Mouse (Mus musculus) heart, embryonic 11.5 days (tissue): ENCODE measurements at regions not wholly inside any gene's neighbourhood (a gene's known extent, or its start where the extent isn't known, plus 50 kb on each side); places are given as distances from the start of the nearest gene placed in this dataset.

Experiments
- ATAC-seq: fragments of 200-750 bp; cut with Nextera tagmentation; replicated peaks from 2 replicates; pipeline ENCODE4 v1.8.0; 2017; ENCODE audit warnings: moderate library complexity; ENCODE audit not compliant: insufficient number of reproducible peaks, low FRiP score, low TSS enrichment
- H3K27ac ChIP-seq: fragments of 300-500 bp; sonication (generic); 2 replicates; pipeline ENCODE4 v1.5.1; 2014; ENCODE audit warnings: mild to moderate bottlenecking, low read depth, low read length
- H3K27me3 ChIP-seq: fragments of 300-500 bp; sonication (generic); 2 replicates; pipeline ENCODE4 v1.6.1; 2014; ENCODE audit warnings: mild to moderate bottlenecking, low read length, mixed read lengths; ENCODE audit not compliant: control insufficient read depth, insufficient read depth
- H3K36me3 ChIP-seq: fragments of 300-500 bp; sonication (generic); 2 replicates; pipeline ENCODE4 v1.6.1; 2014; ENCODE audit warnings: mild to moderate bottlenecking, low read length, moderate library complexity, mixed read lengths; ENCODE audit not compliant: control insufficient read depth, insufficient read depth
- H3K4me1 ChIP-seq: fragments of 300-500 bp; sonication (generic); 2 replicates; pipeline ENCODE4 v1.6.1; 2014; ENCODE audit warnings: low read length; ENCODE audit not compliant: control insufficient read depth, insufficient read depth
- H3K4me2 ChIP-seq: fragments of 300-500 bp; sonication (generic); 2 replicates; pipeline ENCODE4 v1.6.1; 2014; ENCODE audit warnings: mild to moderate bottlenecking, moderate library complexity
- H3K4me3 ChIP-seq: fragments of 300-500 bp; sonication (generic); 2 replicates; pipeline ENCODE4 v1.5.1; 2014; ENCODE audit warnings: low read depth, low read length
- H3K9ac ChIP-seq: fragments of 300-500 bp; sonication (generic); 2 replicates; pipeline ENCODE4 v1.6.1; 2014; ENCODE audit warnings: mild to moderate bottlenecking, low read depth, low read length, moderate library complexity
- H3K9me3 ChIP-seq: fragments of 300-500 bp; sonication (generic); replicated peaks from 2 replicates; pipeline ENCODE4 v1.6.1; 2016; ENCODE audit warnings: low read length; ENCODE audit not compliant: control insufficient read depth
- whole genome bisulfite sequencing: fragments of 180-500 bp; shearing (Covaris S2); extraction: QIAGEN DNeasy Blood & Tissue Kit; methylation state at CpG from one replicate; pipeline ENCODE4 v1.1.7; 2014; ENCODE audit not compliant: insufficient replicate concordance; 5-methylcytosine and 5-hydroxymethylcytosine counted together

DNA sequence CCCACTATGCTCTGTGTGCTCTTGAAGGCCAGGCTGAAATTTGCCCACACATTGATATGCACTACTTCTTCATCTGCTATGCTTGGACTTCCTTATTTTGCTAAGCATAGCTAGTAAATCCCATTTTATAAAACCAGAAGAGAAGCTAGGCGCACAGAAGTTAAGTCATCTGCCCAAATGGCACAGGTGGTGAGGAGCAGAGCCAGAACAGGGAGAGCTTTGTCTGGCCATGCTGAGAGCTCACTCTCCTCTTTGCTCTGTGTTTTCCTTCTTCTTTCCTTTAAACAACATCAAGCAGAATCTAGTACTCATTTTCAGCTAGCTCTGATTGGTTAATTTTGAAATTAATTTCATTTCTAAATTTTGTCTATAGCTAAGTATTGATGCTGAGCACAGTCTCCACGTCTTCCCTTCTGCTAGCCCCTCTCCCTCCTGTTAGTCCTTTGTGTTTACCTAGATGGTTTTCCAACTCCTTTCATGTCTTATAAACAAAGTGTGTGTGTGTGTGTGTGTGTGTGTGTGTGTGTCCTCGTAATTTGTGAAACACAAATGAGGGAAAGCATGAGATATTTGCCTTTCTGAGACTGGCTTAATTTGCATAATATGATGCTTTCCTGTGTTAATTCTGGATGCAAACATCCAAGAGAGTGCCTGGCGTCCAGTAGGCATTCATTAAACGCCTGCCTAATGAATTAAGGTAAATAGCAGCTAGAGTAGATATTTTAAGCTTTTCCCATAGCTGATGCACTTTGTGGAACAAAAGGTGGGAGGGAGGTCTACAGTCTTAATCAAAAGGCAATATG lies 283.6 kb downstream of the Elavl2 start:
- H3K27ac ChIP-seq, result no peak overlapping the region
- H3K9ac ChIP-seq, result no peak overlapping the region
- no peak overlapping the region for H3K4me2 ChIP-seq
- no peaks in the 10 kb centered on the region for H3K9me3 ChIP-seq
- ATAC-seq, result no peak
- H3K27me3 ChIP-seq, result no peaks in the 10 kb centered on the region
- 76% methylated on average over 5 of the region's 5 CpGs for WGBS
- no peak overlapping the region for H3K4me3 ChIP-seq
- H3K36me3 ChIP-seq, result no peaks in the 10 kb centered on the region
- H3K4me1 ChIP-seq, result no peaks in the 10 kb centered on the region

DNA sequence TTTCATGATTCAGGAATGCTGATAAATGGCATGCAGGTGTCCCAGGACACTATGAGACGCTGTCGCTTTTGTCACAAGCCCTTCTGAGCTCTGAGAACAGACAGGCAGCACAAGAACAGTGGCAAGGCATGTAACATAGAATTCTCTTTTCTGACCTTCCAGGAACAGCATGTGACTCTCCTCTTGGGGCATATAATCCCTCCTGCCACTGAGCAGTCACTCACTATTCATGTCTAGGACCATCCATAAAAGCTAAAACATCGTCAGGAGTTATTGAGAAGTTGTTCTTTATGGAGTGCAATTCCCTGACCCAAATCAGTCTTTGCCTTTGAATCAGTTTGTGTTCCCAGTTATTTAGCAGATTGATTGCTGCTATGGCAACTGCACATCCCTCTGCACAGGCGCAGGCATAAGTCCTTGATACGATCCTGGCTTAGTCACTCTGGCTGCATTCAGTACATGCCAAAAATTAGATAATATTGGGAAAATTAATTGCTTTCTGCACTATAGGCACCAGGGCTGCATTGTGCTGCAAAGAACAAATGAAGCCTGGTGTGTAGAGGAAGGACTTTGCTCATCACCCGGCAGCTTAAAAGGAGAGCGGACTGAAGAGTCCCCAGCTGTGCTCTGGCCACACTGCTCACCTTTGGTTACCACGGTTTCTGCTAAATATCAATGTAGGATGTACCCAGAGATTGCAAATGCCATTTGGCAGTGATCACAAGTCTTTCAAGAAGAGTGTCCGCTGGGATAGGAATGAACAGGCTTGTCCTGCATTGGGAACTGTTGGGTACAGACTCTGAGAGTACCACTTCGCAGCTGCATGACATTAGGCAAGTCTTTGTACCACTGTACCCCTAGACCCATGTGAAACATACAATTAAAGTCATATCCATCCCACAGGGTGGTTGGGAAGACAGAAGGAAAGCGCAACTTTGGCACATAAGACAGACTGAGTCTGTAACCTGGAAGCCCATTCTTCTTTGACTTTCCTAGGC lies 288.6 kb downstream of the Elavl2 start:
- Histone ChIP-seq H3K27me3 (no peaks in the 10 kb centered on the region), H3K36me3 (no peaks in the 10 kb centered on the region), H3K4me1 (no peaks in the 10 kb centered on the region), H3K9ac (no peak overlapping the region), H3K27ac (no peak overlapping the region), H3K4me3 (no peak overlapping the region), H3K9me3 (no peaks in the 10 kb centered on the region), H3K4me2 (no peak overlapping the region)
- WGBS, result 80% methylated on average over 11 of the region's 11 CpGs
- no peak for ATAC-seq

DNA sequence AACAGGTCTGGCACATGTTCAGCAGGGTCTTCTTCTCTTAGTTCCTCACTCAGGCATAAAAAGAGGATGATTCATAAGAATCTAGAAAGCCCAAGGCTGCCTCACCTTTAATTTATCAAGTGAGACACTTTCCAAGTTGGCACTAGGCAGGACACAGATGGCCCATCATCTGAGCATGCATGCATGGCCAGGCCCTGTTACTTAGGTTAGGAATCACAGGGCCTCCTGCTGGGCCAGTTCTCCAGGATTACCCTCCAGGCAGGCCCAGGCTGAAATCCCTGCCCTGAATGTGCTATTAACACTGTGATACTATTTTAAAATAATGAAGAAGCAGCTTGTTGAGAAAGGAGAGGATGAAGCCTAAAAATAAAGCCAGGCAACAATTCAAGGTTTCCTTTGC lies 304.5 kb downstream of the Elavl2 start:
- no peak overlapping the region for H3K9ac ChIP-seq
- no peaks in the 10 kb centered on the region for H3K4me1 ChIP-seq
- H3K36me3 ChIP-seq, result no peaks in the 10 kb centered on the region
- no peak overlapping the region for H3K4me3 ChIP-seq
- ATAC-seq, result no peak
- no peaks in the 10 kb centered on the region for H3K27me3 ChIP-seq
- no peak overlapping the region for H3K4me2 ChIP-seq
- no peak overlapping the region for H3K27ac ChIP-seq
- H3K9me3 ChIP-seq, result no peaks in the 10 kb centered on the region

DNA sequence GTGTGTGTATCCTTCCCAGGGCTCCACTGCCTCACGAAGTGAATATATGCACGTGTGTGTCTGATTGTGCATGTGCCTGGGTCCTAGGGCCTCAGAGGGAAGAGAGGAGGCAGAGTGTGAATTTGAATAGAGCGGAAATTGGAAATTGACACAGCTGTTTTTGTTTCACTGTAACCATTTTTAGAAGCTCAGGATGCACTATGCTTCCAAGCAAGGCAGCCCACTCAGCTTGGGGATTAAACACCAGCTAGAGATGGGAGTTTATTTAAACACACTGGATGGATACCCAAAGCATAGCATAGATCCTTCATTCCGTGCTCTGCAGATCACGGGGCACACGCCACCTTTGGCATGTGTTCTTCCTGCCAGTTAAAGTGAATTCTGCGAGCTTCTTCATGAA lies 306.2 kb downstream of the Elavl2 start:
- Histone ChIP-seq H3K9ac (no peak overlapping the region), H3K36me3 (no peaks in the 10 kb centered on the region), H3K27ac (no peak overlapping the region), H3K27me3 (no peaks in the 10 kb centered on the region), H3K4me2 (no peak overlapping the region), H3K4me1 (no peaks in the 10 kb centered on the region), H3K4me3 (no peak overlapping the region), H3K9me3 (no peaks in the 10 kb centered on the region)
- no peak for ATAC-seq
- WGBS, result 87% methylated on average over 7 of the region's 7 CpGs

DNA sequence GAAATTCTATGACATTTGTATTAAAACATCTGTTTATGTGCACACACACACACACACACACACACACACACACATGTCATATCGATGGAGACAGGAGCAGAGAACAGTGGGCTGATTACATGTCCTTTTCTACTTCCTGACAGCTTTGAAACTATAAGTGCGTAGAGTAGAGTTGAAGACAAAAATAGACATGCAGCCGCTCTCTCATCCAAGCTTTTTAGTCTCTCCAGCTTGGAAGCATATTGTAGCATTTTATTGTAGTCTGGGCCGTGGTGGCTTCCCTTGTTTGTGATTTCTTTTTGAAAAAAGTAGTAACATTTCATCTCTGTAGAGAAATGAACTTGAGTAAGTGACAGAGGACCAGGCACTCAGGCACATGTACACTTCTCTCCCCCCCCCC lies 306.7 kb downstream of the Elavl2 start:
- no peaks in the 10 kb centered on the region for H3K27me3 ChIP-seq
- no peak overlapping the region for H3K4me2 ChIP-seq
- no peak overlapping the region for H3K27ac ChIP-seq
- ATAC-seq, result no peak
- 55% methylated on average over 4 of the region's 4 CpGs for WGBS
- no peaks in the 10 kb centered on the region for H3K4me1 ChIP-seq
- H3K9me3 ChIP-seq, result no peaks in the 10 kb centered on the region
- no peak overlapping the region for H3K4me3 ChIP-seq
- H3K36me3 ChIP-seq, result no peaks in the 10 kb centered on the region
- no peak overlapping the region for H3K9ac ChIP-seq

DNA sequence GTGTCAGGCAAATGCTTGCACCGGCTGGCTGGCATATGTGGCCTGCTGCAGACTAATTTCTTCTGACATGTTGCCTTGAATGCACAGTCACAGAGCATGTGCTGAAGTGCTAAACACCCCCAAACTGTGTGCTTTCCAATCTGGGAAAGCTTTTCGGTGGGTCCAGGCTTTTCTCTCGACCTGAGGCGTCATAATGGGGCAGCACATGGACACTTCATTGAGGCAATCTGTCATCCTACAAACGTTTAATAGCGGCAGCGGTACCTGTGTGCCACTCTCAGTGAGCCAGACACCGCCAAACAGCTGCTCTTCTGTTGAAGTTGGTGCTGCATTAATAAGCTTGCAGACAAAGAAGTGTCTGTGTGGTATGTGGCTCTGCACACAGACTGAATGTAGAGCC lies 308.3 kb downstream of the Elavl2 start:
- Histone ChIP-seq H3K27me3 (no peaks in the 10 kb centered on the region), H3K4me2 (no peak overlapping the region), H3K36me3 (no peaks in the 10 kb centered on the region), H3K4me1 (no peaks in the 10 kb centered on the region), H3K4me3 (no peak overlapping the region), H3K27ac (no peak overlapping the region), H3K9me3 (no peaks in the 10 kb centered on the region), H3K9ac (no peak overlapping the region)
- 82% methylated on average over 8 of the region's 8 CpGs for WGBS
- ATAC-seq, result no peak

DNA sequence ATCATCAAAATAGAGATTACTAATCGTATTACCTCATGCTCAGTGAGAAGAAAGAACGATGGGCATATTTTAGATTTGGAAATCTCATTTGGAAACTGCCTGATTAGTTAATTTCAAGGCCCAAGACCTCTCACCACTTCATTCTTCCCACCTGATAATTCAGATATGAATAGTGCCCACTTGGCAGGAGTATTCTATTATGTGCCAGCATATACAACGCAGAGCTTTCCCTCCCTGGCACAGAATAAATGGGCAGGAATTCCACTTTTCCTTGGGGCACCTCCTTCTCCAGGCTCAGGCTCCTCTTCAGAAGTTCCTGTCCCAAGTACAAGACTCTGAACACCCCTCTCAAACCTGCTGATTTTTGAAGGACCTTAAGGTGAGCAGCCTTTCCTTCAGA lies 308.7 kb downstream of the Elavl2 start:
- ATAC-seq, result no peak
- H3K4me1 ChIP-seq, result no peaks in the 10 kb centered on the region
- H3K4me2 ChIP-seq, result no peak overlapping the region
- H3K9me3 ChIP-seq, result no peaks in the 10 kb centered on the region
- no peaks in the 10 kb centered on the region for H3K27me3 ChIP-seq
- WGBS, result 73% methylated on average over 3 of the region's 3 CpGs
- H3K36me3 ChIP-seq, result no peaks in the 10 kb centered on the region
- no peak overlapping the region for H3K4me3 ChIP-seq
- no peak overlapping the region for H3K27ac ChIP-seq
- no peak overlapping the region for H3K9ac ChIP-seq

DNA sequence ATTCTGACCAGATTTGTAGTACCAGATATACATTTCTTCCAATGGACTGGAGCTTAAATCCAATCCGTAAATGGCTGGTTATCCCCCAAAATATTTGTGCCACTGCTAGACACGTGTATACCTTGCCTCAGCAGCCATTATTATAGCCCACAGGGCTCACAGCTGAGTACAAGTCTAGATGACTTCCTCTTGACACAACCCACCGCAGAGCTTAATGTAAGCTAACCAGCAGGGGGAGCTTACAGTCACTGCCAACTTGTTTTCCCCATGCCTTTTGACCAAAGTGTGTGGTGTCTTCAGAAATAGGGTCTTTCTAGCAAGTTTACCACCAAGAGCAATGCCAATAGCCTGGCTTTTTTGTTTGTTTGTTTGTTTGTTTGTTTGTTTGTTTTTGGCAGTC lies 316.6 kb downstream of the Elavl2 start:
- Histone ChIP-seq H3K27ac (no peak overlapping the region), H3K9ac (no peak overlapping the region), H3K4me1 (no peaks in the 10 kb centered on the region), H3K4me3 (no peak overlapping the region), H3K27me3 (no peaks in the 10 kb centered on the region), H3K9me3 (no peaks in the 10 kb centered on the region), H3K36me3 (no peaks in the 10 kb centered on the region), H3K4me2 (no peak overlapping the region)
- 55% methylated on average over 3 of the region's 3 CpGs for WGBS
- ATAC-seq, result no peak
